Mouse (Mus musculus) mesoderm, embryonic 11.5 days (tissue): ENCODE measurements around the gene Csrnp3.

Source experiments
- DNase-seq: peaks from one replicate; pipeline ENCODE4 v3.0.0-alpha.2; 2012; ENCODE audit warnings: low read depth, low spot score

The Csrnp3 gene

DNA sequence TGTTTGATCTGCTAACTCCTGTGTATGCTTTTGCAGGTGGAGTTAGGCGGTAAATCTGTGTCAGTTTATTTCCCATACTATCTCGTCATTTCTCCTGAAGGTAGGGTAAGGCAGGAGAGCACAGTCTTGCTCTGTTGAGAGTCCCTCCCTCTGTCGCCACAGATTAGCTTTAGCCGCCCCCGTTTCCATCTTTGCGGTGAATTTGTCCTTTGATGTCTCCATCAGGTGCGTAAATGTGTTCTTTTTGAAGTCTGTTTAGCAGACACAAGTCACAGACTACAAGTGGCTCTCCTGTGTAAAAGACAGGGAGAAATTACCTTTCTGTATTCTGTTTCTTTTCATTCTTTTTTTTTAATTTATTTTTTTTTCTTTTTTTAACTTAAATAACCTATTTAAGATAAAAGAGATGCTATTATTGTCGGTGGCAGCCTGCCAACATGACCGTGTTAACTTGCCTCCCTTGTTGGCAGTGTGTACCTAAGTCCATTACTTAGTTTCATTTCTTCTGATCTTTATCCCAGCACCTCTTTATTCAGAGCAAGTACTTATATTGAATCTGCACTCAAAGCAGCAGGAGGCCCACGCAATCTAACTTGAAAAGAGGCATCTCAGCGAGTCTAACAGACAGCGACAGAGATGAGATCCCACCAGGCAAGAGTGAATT is 25.5 kb downstream of the Csrnp3 start:
- no peak for DNase-seq

- no peak for DNase-seq
Measured at GRCm38 (mm10) chr2:65891590-65891989, 46.0 kb downstream of the Csrnp3 start.

- no peak for DNase-seq
Measured at GRCm38 (mm10) chr2:65893241-65893640, 47.7 kb downstream of the Csrnp3 start.

DNA sequence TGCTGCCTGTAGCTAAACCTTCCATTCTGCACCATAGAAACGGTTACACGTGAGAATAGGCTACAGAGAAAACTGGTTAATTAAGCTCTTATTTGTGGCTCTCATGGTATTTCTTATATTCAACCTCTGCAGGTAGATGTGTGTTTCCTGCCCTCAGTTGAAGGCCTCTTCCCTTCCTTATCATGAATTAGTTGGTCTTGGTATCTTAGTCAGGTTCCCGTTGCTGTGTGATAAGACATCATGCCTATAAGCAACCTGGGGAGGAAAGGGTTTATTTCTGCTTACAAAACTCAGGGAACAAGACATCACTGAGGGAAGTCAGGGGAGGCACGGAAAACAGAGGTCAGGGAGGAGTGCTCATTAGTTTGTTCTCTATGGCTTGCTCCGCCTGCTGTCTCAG is 48.7 kb downstream of the Csrnp3 start:
- no peak for DNase-seq

GRCm38 (mm10) chr2:65896542-65896941 is 51.0 kb downstream of the Csrnp3 start:
- no peak for DNase-seq

DNA sequence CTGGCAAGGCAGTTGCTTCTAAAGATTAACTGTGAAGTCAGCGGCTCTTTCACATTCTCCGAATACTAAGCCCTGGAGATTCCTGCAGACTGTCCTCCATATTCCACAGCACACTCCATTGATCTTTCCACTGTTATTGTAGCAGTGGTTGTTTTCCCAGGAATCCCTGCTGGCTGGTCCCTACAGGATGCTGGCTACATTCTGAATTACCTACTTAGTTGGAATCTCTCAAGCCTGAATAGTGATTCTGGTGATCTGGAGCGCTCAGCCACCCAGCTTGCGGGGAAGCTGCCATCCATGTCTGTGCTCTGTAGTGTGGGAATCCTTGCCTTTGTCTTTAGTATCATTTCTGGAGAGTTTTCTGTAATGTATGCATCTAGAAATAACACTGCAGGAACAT is 51.5 kb downstream of the Csrnp3 start:
- DNase-seq: peak; percentile 52

GRCm38 (mm10) chr2:65899478-65899877 is 53.9 kb downstream of the Csrnp3 start:
- no peak for DNase-seq

GRCm38 (mm10) chr2:65908526-65908925 is 63.0 kb downstream of the Csrnp3 start:
- no peak for DNase-seq

- DNase-seq: no peak
Measured at GRCm38 (mm10) chr2:65909724-65910521, 64.4 kb downstream of the Csrnp3 start.

- no peak for DNase-seq
Measured at GRCm38 (mm10) chr2:65915994-65916393, 70.4 kb downstream of the Csrnp3 start.

GRCm38 (mm10) chr2:65920651-65921412 is 75.3 kb downstream of the Csrnp3 start:
- peak; percentile 64 for DNase-seq

DNA sequence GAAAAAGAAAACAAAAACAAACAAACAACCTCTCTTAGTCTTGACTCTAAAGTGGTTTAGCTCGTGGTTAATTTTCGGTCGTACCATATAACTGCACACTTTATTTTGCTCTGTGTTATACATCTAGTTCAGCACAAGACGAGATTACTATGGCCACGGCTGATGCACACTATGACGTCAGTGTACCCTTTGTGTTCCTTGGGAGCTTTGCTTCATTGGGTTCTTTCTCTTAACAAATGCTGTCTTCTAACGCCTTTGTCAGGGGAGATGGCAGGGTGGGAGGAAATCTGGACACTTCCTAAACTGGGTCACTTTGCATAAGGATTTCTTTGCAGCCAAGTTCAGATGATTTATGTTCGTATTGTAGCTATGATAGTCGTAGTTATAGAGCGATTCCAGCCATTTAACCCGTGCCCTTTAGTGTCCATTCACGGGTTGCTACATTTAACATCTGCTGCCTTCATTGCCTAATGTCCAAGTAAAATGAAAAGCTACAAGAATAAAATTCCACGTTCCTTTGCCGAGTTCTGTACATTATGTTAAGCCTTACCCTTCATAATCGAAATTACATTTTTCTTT is 79.9 kb downstream of the Csrnp3 start:
- DNase-seq: peak; percentile 53

DNA sequence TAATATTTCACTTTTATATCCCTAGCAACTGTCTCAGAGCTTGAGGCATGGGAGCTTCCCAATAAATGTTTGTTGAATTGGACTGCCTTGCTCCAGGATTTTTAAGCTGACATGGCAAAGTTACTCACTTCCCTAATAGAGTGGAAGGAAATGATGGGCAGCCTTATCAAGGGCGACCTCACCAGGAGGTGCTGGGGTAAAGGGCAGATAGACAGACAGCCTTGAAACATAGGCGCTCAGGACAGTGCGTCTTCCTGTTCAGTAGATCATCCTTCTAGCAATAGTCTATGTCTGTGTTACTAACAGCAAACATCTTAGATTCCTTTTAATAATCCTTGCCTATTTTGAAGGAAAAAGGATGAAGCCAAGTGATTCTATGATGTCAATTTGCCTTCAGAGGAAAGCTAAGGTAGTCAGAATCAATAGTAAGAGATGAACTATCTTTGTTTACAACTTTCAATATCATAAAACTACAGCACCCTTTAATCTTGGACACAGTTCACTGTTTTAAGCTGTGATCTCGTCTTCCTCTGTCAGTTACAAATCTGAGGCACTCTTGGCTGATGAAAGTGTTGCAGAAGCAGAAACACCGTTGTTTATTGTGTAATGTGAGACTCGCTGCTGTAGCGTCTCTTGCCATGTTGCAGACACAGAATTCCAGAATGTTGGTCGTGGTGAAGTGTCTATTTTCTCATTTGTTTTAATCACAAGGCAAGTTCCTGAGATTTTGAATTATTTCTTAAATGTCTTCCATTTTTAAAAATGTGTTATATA is 81.6 kb downstream of the Csrnp3 start:
- no peak for DNase-seq

- DNase-seq: no peak
Measured at GRCm38 (mm10) chr2:65929286-65929685, 83.7 kb downstream of the Csrnp3 start.

DNA sequence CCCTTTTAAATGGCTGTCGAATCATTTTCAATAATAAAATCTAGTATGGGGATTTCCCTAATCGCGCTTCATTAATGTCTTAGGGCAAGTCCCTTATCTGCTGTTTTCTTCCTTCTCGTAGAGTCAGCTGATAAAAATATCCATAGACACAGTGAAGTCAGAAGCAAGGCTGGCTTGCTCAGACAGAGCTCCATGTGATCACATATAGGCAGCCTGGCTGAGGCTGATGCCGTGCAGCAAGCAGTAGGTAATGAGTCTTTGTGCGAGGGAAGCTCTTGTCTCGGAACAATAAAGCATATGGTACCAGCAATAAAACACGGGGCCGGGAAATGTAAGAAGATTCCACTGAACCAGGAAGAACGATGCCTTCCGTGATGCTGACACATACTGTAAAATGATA is 84.4 kb downstream of the Csrnp3 start:
- DNase-seq: peak; percentile 69

DNA sequence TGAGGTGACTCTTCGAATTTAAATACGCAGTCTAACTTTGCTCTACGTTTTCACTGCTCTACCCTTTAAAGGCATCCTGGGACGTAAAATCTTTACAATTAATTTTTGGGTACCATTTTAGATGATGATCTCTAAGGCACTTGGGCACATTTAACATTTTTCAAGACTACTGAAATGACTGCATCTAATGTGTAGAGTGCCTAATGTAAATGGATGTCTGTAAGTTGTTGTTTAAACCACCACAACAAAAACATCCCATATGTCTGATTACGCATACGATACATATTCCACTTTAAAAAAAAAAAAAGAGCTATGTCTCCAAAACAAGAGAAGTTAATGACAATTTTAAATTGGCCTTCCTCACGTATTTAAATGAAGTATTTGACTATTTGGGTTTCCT is 85.7 kb downstream of the Csrnp3 start:
- DNase-seq: no peak

- DNase-seq: peak; percentile 90
Measured at GRCm38 (mm10) chr2:65931841-65932311, 86.3 kb downstream of the Csrnp3 start.

DNA sequence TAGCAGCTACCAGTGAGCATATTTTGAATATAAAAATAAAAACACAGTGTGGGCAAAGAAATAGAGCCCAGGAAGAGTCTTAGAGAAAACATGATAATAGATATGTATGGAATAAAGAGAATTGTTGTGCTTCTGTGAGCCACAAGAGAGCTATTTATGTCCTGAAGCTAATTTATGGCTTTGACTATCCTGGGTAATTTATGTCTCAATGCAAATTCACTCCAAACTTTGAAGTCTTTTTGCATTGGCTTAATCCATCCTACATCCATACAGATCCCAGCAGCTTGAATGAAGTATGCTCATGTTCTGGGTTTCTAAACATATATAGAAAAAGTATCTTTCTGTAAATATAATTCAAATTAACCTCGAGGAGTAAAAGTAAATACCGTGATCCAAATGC is 88.5 kb downstream of the Csrnp3 start:
- peak; percentile 66 for DNase-seq

DNA sequence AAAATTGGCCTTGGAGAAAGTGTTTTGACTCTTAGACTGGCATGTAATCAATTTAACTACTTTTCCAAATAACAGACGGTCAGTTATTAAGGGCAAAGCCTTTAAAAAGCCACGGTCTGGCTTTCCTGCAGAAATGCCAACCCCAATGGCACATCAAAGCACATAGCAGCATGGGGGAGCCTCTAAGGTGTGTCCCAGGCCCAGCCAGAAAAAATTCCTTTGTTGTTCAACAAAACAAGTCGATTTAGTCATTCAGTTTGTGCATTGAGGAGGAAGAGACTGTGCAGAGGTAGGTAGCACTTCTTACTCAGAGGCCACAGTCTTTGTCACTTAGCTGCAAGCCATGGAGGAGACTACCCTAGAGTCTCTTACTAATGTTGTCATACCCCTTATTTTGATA is 93.3 kb downstream of the Csrnp3 start:
- DNase-seq: no peak

GRCm38 (mm10) chr2:65940351-65940750 is 94.8 kb downstream of the Csrnp3 start:
- DNase-seq: no peak

- no peak for DNase-seq
Measured at GRCm38 (mm10) chr2:65942346-65942745, 96.8 kb downstream of the Csrnp3 start.
